Mouse (Mus musculus) liver, postnatal 0 days (tissue): ENCODE data around the gene Dock1.

Experiments
- CTCF ChIP-seq: sonication (generic); IDR thresholded peaks from 2 replicates; pipeline ENCODE4 v1.5.1; 2016; ENCODE audit warnings: antibody characterized with exemption, low read depth
- EP300 ChIP-seq: IDR thresholded peaks from 2 replicates; pipeline ENCODE4 v1.6.1; 2016; ENCODE audit warnings: antibody characterized with exemption, low read depth, mild to moderate bottlenecking

GRCm38 (mm10) chr7:135101921-135102320 lies 431.5 kb downstream of the Dock1 start:
- TF ChIP-seq CTCF (no peak), EP300 (no peak)
